Mouse (Mus musculus) thymus, adult 2 months (tissue): ENCODE measurements around the gene Hvcn1. TPM values are rescaled to one million over a fixed set of nuclear protein-coding genes. Genes with fewer than 3 reads are reported as not detected.

Experiments used
- DNase-seq: peaks from one replicate; pipeline ENCODE4 v3.0.0; 2021
- H3K27ac ChIP-seq: fragments of 200-500 bp; 2 replicates; pipeline ENCODE4 v1.5.1; 2012; ENCODE audit warnings: low read length, control low read depth; ENCODE audit not compliant: control insufficient read depth, insufficient read depth
- H3K27me3 ChIP-seq: fragments of 200-500 bp; 2 replicates; pipeline ENCODE4 v1.6.1; 2012; ENCODE audit warnings: mild to moderate bottlenecking, low read length, moderate library complexity, mixed read lengths; ENCODE audit not compliant: control insufficient read depth, insufficient read depth
- H3K36me3 ChIP-seq: fragments of 200-500 bp; 2 replicates; pipeline ENCODE4 v1.6.1; 2012; ENCODE audit warnings: mild to moderate bottlenecking, low read length, moderate library complexity; ENCODE audit not compliant: control insufficient read depth, insufficient read depth
- H3K4me1 ChIP-seq: fragments of 200-500 bp; replicated peaks from 2 replicates; pipeline ENCODE4 v1.6.1; 2012; ENCODE audit warnings: low read length; ENCODE audit not compliant: control insufficient read depth, insufficient read depth
- H3K4me3 ChIP-seq: fragments of 200-500 bp; 2 replicates; pipeline ENCODE4 v1.5.1; 2012; ENCODE audit warnings: mild to moderate bottlenecking, low read length, control low read depth, moderate library complexity; ENCODE audit not compliant: control insufficient read depth, insufficient read depth
- CTCF ChIP-seq: fragments of 200-500 bp; IDR thresholded peaks from 2 replicates; pipeline ENCODE4 v1.5.1; 2012; ENCODE audit warnings: mild to moderate bottlenecking, control low read depth, low read length, moderate library complexity, borderline replicate concordance; ENCODE audit not compliant: control insufficient read depth, poor library complexity, insufficient read depth; ENCODE audit errors: extremely low read depth
- POLR2A ChIP-seq: fragments of 200-500 bp; IDR thresholded peaks from 2 replicates; pipeline ENCODE4 v1.6.1; 2012; ENCODE audit warnings: mild to moderate bottlenecking, low read length, control low read depth, moderate library complexity; ENCODE audit not compliant: control insufficient read depth, poor library complexity, insufficient read depth; ENCODE audit errors: extremely low read depth
- WGBS: fragments of 180-500 bp; shearing (Covaris S2); methylation state at CpG from one replicate; pipeline ENCODE4 v1.1.7; 2018; 5-methylcytosine and 5-hydroxymethylcytosine counted together
- polyA plus RNA-seq: library from polyadenylated mRNA; depleted of rRNA; stranded (reverse); fragments of >200 nt; gene quantifications from 2 replicates; pipeline ENCODE4 v1.2.3, GENCODE M21; 2012; rRNA removed

Gene Hvcn1
- 43.9 and 49.9 TPM in 2 replicates for polyA plus RNA-seq

DNA sequence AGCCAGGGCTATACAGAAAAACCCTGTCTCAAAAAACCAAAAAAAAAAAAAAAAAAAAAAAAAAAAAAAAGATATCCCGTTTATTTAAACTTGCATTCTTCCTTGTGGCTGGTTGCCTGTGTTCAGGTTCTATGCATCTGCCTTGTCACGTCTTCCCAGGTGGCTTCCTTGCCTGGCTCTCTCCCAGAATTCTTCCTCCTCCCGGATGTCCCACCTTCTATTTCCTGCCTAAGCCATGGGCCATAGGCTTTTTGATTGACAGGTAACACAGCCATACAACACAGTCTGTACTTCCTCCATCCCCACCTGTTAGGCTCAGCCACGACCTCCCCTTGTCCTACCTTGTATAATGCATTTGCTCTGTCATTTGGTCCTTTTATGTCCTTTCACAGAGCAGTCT, at the start of gene Hvcn1:
Gene Hvcn1, plus strand, starts transcription at position 330 of the 400 bp plus-strand sequence.
- Histone ChIP-seq H3K27ac (0 out of 2 replicates have a peak within 1 kb of the TSS, but pooled peaks have one; percentile 9), H3K27me3 (no peaks in the 10 kb centered on the region), H3K4me3 (no peak within 1 kb of the TSS), H3K4me1 (peaks cover 56% of the 10 kb centered on the region), H3K36me3 (no peaks in the 10 kb centered on the region)
- TF ChIP-seq CTCF (no peak), POLR2A (no peak)
- no peak for DNase-seq
- 44% methylated on average over 4 of the region's 4 CpGs for WGBS

DNA sequence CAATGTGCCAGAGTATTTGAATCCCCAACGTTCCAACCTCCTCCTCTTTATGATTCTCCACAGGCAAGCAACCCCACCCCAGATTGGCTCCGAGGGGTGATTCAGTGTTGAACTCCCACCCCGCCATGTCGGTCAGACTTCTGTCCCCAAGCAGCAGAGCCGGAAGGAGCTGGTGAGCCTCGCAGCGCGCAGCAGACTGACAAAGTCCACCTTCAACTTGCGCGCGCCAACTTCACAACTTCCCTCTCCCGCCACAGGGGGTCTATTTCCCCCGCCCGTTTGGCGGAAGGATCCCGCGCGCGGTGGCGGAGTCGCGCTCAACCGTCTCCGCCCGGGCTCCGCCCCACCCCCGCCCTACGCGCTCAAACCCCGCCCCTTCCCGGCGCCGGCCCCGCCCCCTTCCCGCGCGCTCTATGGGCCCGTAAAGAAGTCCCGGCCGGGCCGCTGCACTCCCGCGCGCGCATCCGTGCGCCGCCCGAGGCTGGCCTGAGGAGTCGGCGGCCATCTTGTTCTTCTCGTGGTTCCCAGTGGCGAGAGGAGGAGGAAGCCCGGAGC, 48.7 kb upstream of the Hvcn1 start, which contains the start of gene Ppp1cc:
Gene Ppp1cc, plus strand, starts transcription at position 452 of the 555 bp plus-strand sequence.
- peak; percentile 90 for DNase-seq
- peak within 1 kb of the TSS; percentile 78 for H3K4me3 ChIP-seq
- peaks cover 26% of the 10 kb centered on the region for H3K4me1 ChIP-seq
- under 1% methylated on average over 54 of the region's 54 CpGs for WGBS
- H3K36me3 ChIP-seq = no peaks in the 10 kb centered on the region
- no peaks in the 10 kb centered on the region for H3K27me3 ChIP-seq
- peak; percentile 56; the same call in 1 of the 2 replicates for TF ChIP-seq POLR2A
- no peak for TF ChIP-seq CTCF
- H3K27ac ChIP-seq = peak within 1 kb of the TSS; percentile 61; the same call in 1 of the 2 replicates

DNA sequence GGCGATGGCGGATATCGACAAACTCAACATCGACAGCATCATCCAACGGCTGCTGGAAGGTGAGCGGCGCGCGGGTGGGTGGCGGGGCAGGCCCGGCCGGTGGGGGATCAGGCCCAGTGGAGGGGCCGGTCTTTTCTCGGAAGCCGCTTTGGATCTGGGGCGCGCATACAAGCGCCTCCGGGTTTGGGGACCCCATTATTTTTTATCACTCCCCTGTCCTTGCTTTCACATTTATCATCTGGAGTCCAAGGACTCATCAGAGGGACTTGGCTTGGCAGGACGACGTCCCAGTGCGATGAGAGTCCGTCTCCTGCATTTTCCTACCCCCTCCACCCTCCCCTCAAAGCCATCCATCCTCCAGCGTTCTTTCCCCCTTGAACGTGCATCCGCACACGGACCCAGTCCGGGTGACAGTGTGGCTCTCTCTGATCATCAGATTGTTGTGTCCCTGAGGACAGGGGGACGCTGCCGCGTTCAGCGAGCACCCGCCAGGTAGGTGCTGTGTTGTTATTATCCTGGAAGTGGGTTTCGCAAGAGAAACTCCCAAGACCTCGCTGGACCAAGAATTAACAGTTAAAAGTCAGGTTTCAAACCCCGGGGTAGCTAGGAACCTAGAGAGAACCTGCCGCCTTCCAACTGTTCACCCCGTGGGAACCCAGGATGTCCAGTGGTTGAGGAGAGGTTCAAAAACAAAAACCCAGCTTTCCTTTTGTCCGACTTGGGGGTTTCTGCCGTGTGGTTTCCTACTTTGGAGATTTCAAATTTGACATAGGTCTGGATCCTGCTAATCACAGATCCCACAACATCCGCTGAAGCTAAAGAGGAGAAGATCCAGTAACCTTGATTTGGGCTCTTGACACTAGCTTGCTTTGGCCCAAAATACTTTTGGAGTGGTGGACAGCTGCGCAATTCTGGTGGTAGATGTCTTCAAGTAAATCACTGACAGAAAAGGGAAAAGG, 47.8 kb upstream of the Hvcn1 start:
- Histone ChIP-seq H3K4me1 (peaks cover 34% of the 10 kb centered on the region), H3K27ac (peak overlapping the region; percentile 53; the same call in 1 of the 2 replicates), H3K36me3 (peaks cover 2% of the 10 kb centered on the region; the same call in 1 of the 2 replicates), H3K4me3 (peak overlapping the region; percentile 78), H3K27me3 (no peaks in the 10 kb centered on the region)
- peak; percentile 34 for DNase-seq
- TF ChIP-seq POLR2A = no peak
- no peak for TF ChIP-seq CTCF
- under 1% methylated on average over 42 of the region's 42 CpGs for WGBS

DNA sequence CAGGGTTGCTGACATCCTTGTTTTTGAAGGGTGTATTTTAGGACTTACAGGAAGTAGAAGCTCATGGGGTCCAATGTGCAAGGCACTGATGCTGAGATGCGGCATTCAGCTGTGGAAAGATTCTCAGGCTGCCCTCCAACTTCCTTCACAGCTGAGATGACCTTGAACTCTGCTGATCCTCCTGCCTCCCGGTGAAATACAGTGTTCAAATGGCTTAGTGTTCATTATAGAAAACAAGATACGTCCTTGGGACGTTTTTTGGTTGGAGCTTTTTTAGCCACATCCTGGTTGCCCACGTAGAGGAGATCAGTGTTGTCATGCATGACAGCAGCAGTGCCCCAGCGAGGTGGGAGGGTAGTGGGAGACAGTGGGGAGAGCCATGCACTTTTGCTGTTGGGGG, 43.4 kb upstream of the Hvcn1 start:
- H3K36me3 ChIP-seq = peaks cover 37% of the 10 kb centered on the region
- no peak overlapping the region for H3K4me3 ChIP-seq
- no peaks in the 10 kb centered on the region for H3K27me3 ChIP-seq
- TF ChIP-seq POLR2A (no peak), CTCF (no peak)
- H3K27ac ChIP-seq = peak overlapping the region; percentile 64; the same call in 1 of the 2 replicates
- peaks cover 45% of the 10 kb centered on the region for H3K4me1 ChIP-seq
- WGBS = 16% methylated on average over 6 of the region's 6 CpGs
- no peak for DNase-seq

DNA sequence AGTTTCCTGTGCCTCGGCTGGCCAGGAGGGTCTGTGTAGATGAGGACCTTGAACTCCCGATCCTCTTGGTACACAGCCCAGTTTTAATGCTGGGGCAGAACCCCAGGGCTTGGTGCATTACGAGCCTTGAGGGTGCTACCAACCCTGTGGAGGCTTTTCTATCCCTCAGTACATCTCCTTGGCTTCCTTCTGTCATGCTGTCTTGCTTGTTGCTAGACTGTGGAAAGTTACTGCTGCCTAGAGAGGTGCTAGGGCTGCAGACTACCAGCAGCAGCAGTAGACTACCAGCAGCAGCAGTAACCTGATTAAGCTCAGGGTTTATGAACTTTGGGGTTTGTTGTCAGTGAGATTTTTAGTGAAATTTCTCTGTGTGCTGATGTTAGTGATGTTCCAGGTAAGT, 42.6 kb upstream of the Hvcn1 start:
- DNase-seq = no peak
- Histone ChIP-seq H3K36me3 (peaks cover 45% of the 10 kb centered on the region), H3K4me3 (no peak overlapping the region), H3K27me3 (no peaks in the 10 kb centered on the region), H3K4me1 (peaks cover 45% of the 10 kb centered on the region), H3K27ac (no peak overlapping the region)
- TF ChIP-seq POLR2A (no peak), CTCF (no peak)
- 95% methylated on average over 3 of the region's 3 CpGs for WGBS

DNA sequence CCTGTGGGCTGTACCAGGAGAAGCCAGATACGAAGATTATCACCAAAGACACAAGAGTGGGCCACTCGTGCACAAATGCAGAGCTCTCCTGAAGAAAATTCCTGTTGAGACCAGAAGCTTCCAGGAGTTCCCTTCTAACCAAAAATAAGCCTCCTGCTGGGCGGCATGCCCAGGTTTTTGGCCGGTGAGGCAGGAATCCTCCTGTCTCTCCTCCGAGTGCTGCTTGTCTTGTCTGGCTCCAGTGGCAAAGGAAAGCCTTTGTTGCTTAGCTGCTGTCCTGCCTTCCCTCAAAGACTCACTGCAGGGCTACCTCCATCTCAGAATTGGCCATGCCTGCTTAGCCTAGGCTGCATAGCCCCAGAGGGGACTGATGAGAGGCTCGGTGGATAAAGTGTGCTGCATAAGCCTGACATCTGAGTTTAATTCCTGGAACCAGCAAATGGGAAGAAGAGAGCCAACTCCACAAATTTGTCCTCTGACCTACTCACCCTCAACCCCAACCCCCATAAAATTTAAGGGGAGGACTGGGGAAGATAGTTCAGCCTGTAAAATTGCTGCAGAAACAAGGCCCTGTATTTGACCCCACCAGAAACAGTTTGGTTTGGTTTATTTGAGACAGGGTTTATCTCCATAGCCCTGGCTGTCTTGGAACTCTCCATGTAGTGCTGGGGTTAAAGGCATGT, 41.2 kb upstream of the Hvcn1 start:
- Histone ChIP-seq H3K36me3 (peaks cover 58% of the 10 kb centered on the region), H3K4me3 (no peak overlapping the region), H3K27ac (no peak overlapping the region), H3K4me1 (peaks cover 41% of the 10 kb centered on the region), H3K27me3 (no peaks in the 10 kb centered on the region)
- no peak for DNase-seq
- TF ChIP-seq POLR2A (no peak), CTCF (no peak)
- 86% methylated on average over 6 of the region's 6 CpGs for WGBS
